In genomic region chr8:128263251-128263947, GRCm38 (mm10) we compare ENCODE assay signal across 14 mouse cellular contexts.
DNase-seq lines count a peak whose midpoint lies in the region; ATAC-seq and TF ChIP-seq lines count a peak whose summit lies in the region.
"Had no signal": no experiment of that assay in that cellular context is flagged by ENCODE, and none has a peak within 500 bp of the region (broad histone marks: within the 10 kb centered on the region; RNA-seq: fewer than 3 reads in every experiment).

No protein-coding gene starts in this region.

- H3K9ac ChIP-seq in forebrain, embryonic 15.5 days (replicated peaks), result no peak overlapping the region
- H3K9ac ChIP-seq in neural tube, embryonic 12.5 days, result no peak overlapping the region
- H3K9ac ChIP-seq: heart, embryonic 13.5 days; limb, embryonic 12.5 days had no signal

- peak; percentile 63 for ATAC-seq in forebrain, embryonic 15.5 days (replicated peaks)
- peak; percentile 76 for ATAC-seq in neural tube, embryonic 12.5 days (ENCODE audit: low FRiP score, low read depth)
- no peak for ATAC-seq in erythroblast, adult 5-6 weeks (replicated peaks; ENCODE audit: low FRiP score, poor library complexity, severe bottlenecking)

- H3K27ac ChIP-seq in kidney, adult 2 months (ENCODE audit: insufficient read depth, low read depth, low read length), result no peak overlapping the region
- H3K27ac ChIP-seq in forebrain, embryonic 15.5 days (replicated peaks), result peak overlapping the region; percentile 13
- H3K27ac ChIP-seq in neural tube, embryonic 12.5 days, result no peak overlapping the region
- H3K27ac ChIP-seq in thymus, adult 2 months (ENCODE audit: control insufficient read depth, insufficient read depth, low read length), result no peak overlapping the region
- H3K27ac ChIP-seq: heart, embryonic 13.5 days; limb, embryonic 12.5 days had no signal

- TF ChIP-seq CTCF in kidney, adult 2 months (conservative IDR thresholded peaks at IDR 0.05; ENCODE audit: insufficient read depth, insufficient read length, low read depth, low read length), result no peak
- TF ChIP-seq CTCF in thymus, adult 2 months (IDR thresholded peaks at IDR 0.05; ENCODE audit: borderline replicate concordance, control insufficient read depth, extremely low read depth, insufficient read depth, low read length, poor library complexity), result no peak

- no peak overlapping the region for H3K4me2 ChIP-seq in forebrain, embryonic 15.5 days (replicated peaks)
- H3K4me2 ChIP-seq in neural tube, embryonic 12.5 days (replicated peaks), result no peak overlapping the region
- H3K4me2 ChIP-seq: heart, embryonic 13.5 days; limb, embryonic 12.5 days had no signal

- TF ChIP-seq POLR2A in kidney, adult 2 months (IDR thresholded peaks at IDR 0.05; ENCODE audit: low read depth, low read length), result no peak
- no peak for TF ChIP-seq POLR2A in thymus, adult 2 months (IDR thresholded peaks at IDR 0.05; ENCODE audit: control insufficient read depth, extremely low read depth, insufficient read depth, low read length, poor library complexity)

- no peaks in the 10 kb centered on the region for H3K27me3 ChIP-seq in kidney, adult 2 months (replicated peaks; ENCODE audit: control insufficient read depth, insufficient read depth, low read length)
- no peaks in the 10 kb centered on the region for H3K27me3 ChIP-seq in forebrain, embryonic 15.5 days
- no peaks in the 10 kb centered on the region for H3K27me3 ChIP-seq in neural tube, embryonic 12.5 days (replicated peaks)
- H3K27me3 ChIP-seq in thymus, adult 2 months (ENCODE audit: control insufficient read depth, insufficient read depth, low read length), result no peaks in the 10 kb centered on the region
- H3K27me3 ChIP-seq: heart, embryonic 13.5 days; limb, embryonic 12.5 days had no signal

- no peaks in the 10 kb centered on the region for H3K36me3 ChIP-seq in kidney, adult 2 months (ENCODE audit: control insufficient read depth, insufficient read depth, low read length)
- no peaks in the 10 kb centered on the region for H3K36me3 ChIP-seq in forebrain, embryonic 15.5 days
- no peaks in the 10 kb centered on the region for H3K36me3 ChIP-seq in neural tube, embryonic 12.5 days
- no peaks in the 10 kb centered on the region for H3K36me3 ChIP-seq in thymus, adult 2 months (ENCODE audit: control insufficient read depth, insufficient read depth, low read length)
- H3K36me3 ChIP-seq: heart, embryonic 13.5 days; limb, embryonic 12.5 days had no signal

- H3K9me3 ChIP-seq in forebrain, embryonic 15.5 days, result no peaks in the 10 kb centered on the region
- H3K9me3 ChIP-seq in neural tube, embryonic 12.5 days, result no peaks in the 10 kb centered on the region
- H3K9me3 ChIP-seq: heart, embryonic 13.5 days; limb, embryonic 12.5 days; megakaryocyte, embryonic 14.5 days had no signal

- DNase-seq in kidney, postnatal 4 days, result peak; percentile 16 to 24
- DNase-seq in kidney, adult 2 months, result no peak
- DNase-seq in lung, postnatal 14 days, result peak; percentile 46
- no peak for DNase-seq in thymus, adult 2 months
- DNase-seq in c-Kit-positive CD71-positive TER-119-positive erythroid progenitor cells, embryonic 14.5 days (ENCODE audit: low spot score), result no peak
- DNase-seq: cerebellum, adult 11-12 months; right cerebral cortex, postnatal 25 days; thymus, adult 18-20 months had no signal

- no peak overlapping the region for H3K4me3 ChIP-seq in kidney, adult 2 months (ENCODE audit: insufficient read depth, low read depth, low read length)
- H3K4me3 ChIP-seq in forebrain, embryonic 15.5 days, result no peak overlapping the region
- H3K4me3 ChIP-seq in neural tube, embryonic 12.5 days, result no peak overlapping the region
- H3K4me3 ChIP-seq in thymus, adult 2 months (ENCODE audit: control insufficient read depth, insufficient read depth, low read length), result no peak overlapping the region
- H3K4me3 ChIP-seq: heart, embryonic 13.5 days; limb, embryonic 12.5 days; megakaryocyte, embryonic 14.5 days had no signal

- H3K4me1 ChIP-seq in kidney, adult 2 months (ENCODE audit: control insufficient read depth, insufficient read depth, low read length), result no peaks in the 10 kb centered on the region
- peaks cover 10% of the 10 kb centered on the region for H3K4me1 ChIP-seq in forebrain, embryonic 15.5 days
- H3K4me1 ChIP-seq in neural tube, embryonic 12.5 days, result peaks cover 13% of the 10 kb centered on the region; the same call in 1 of the 2 replicates
- peaks cover 6% of the 10 kb centered on the region for H3K4me1 ChIP-seq in thymus, adult 2 months (replicated peaks; ENCODE audit: control insufficient read depth, insufficient read depth, low read length)

- WGBS in kidney, adult 2 months, result 63% methylated on average over 9 of the region's 9 CpGs
- 19% methylated on average over 9 of the region's 9 CpGs for WGBS in forebrain, embryonic 15.5 days
- WGBS in neural tube, embryonic 12.5 days, result 11% methylated on average over 9 of the region's 9 CpGs
- WGBS in thymus, adult 2 months, result 96% methylated on average over 9 of the region's 9 CpGs

Comparison
In these comparisons a context has a peak if more than half of its experiments do, and no peak if none do; other contexts are left out.
1. DNase-seq: peak in kidney, postnatal 4 days (2 of 2) and lung, postnatal 14 days (single experiment); none in kidney, adult 2 months (single experiment), thymus, adult 2 months (single experiment) and c-Kit-positive CD71-positive TER-119-positive erythroid progenitor cells, embryonic 14.5 days (single experiment).